Mouse (Mus musculus) kidney, adult 2 months (tissue): ENCODE results near the gene Slf1.

ENCODE experiments used
- CTCF ChIP-seq: fragments of 200-500 bp; conservative IDR thresholded peaks from 2 replicates; pipeline ENCODE4 v1.5.1; 2011; ENCODE audit warnings: low read depth, mild to moderate bottlenecking, control low read depth, low read length, moderate library complexity, mixed read lengths; ENCODE audit not compliant: insufficient read depth, insufficient read length
- POLR2A ChIP-seq: fragments of 200-500 bp; IDR thresholded peaks from one replicate; pipeline ENCODE4 v1.6.1; 2011; ENCODE audit warnings: low read depth, low read length, control low read depth

GRCm38 (mm10) chr13:77049736-77050135 is 85.5 kb downstream of the Slf1 start:
- TF ChIP-seq CTCF (no peak), POLR2A (no peak)
